Mouse (Mus musculus): Measurements from ENCODE around the gene Slc25a23. TPM values are rescaled to one million over a fixed set of nuclear protein-coding genes. Genes with fewer than 3 reads are reported as not detected.

Slc25a23 gene
- polyA plus RNA-seq, 1 experiment from 2014 or later, result 7.3 TPM

GRCm38 (mm10) chr17:57102276-57102675, 42.6 kb upstream of the Slc25a23 start:
- Histone ChIP-seq H3K36me3 (replicated peaks; ENCODE audit: control insufficient read depth, insufficient read depth, low read depth, low read length) (no peaks in the 10 kb centered on the region), H3K4me1 (ENCODE audit: control insufficient read depth, insufficient read depth, low read length) (no peaks in the 10 kb centered on the region), H3K9me3 (replicated peaks; ENCODE audit: control insufficient read depth, low read length) (no peaks in the 10 kb centered on the region), H3K9ac (replicated peaks; ENCODE audit: low read length) (no peak overlapping the region), H3K27me3 (ENCODE audit: control insufficient read depth, insufficient read depth, low read length) (no peaks in the 10 kb centered on the region), H3K27ac (replicated peaks; ENCODE audit: low read depth, low read length) (no peak overlapping the region), H3K4me2 (ENCODE audit: low read depth, low read length) (no peak overlapping the region), H3K4me3 (ENCODE audit: low read depth, low read length) (no peak overlapping the region)
- DNase-seq (ENCODE audit: low spot score) (no peak), ATAC-seq (replicated peaks; ENCODE audit: insufficient number of reproducible peaks, low FRiP score, low TSS enrichment, low read depth) (no peak)
- WGBS, result 66% methylated on average over 2 of the region's 2 CpGs

GRCm38 (mm10) chr17:57099629-57100325, 40.1 kb upstream of the Slc25a23 start:
- no peak overlapping the region for H3K9ac ChIP-seq (replicated peaks; ENCODE audit: low read length)
- DNase-seq (ENCODE audit: low spot score) (peak; percentile 44), ATAC-seq (replicated peaks; ENCODE audit: insufficient number of reproducible peaks, low FRiP score, low TSS enrichment, low read depth) (no peak)
- H3K27me3 ChIP-seq (ENCODE audit: control insufficient read depth, insufficient read depth, low read length), result no peaks in the 10 kb centered on the region
- 4% methylated on average over 10 of the region's 10 CpGs for WGBS
- H3K36me3 ChIP-seq (replicated peaks; ENCODE audit: control insufficient read depth, insufficient read depth, low read depth, low read length), result no peaks in the 10 kb centered on the region
- H3K4me3 ChIP-seq (ENCODE audit: low read depth, low read length), result no peak overlapping the region
- no peak overlapping the region for H3K4me2 ChIP-seq (ENCODE audit: low read depth, low read length)
- H3K27ac ChIP-seq (replicated peaks; ENCODE audit: low read depth, low read length), result no peak overlapping the region
- no peaks in the 10 kb centered on the region for H3K4me1 ChIP-seq (ENCODE audit: control insufficient read depth, insufficient read depth, low read length)
- no peaks in the 10 kb centered on the region for H3K9me3 ChIP-seq (replicated peaks; ENCODE audit: control insufficient read depth, low read length)

GRCm38 (mm10) chr17:57098321-57098720, 38.7 kb upstream of the Slc25a23 start:
- no peaks in the 10 kb centered on the region for H3K4me1 ChIP-seq (ENCODE audit: control insufficient read depth, insufficient read depth, low read length)
- H3K27ac ChIP-seq (replicated peaks; ENCODE audit: low read depth, low read length), result no peak overlapping the region
- H3K36me3 ChIP-seq (replicated peaks; ENCODE audit: control insufficient read depth, insufficient read depth, low read depth, low read length), result no peaks in the 10 kb centered on the region
- H3K27me3 ChIP-seq (ENCODE audit: control insufficient read depth, insufficient read depth, low read length), result no peaks in the 10 kb centered on the region
- H3K4me2 ChIP-seq (ENCODE audit: low read depth, low read length), result no peak overlapping the region
- no peak overlapping the region for H3K4me3 ChIP-seq (ENCODE audit: low read depth, low read length)
- no peak for ATAC-seq (replicated peaks; ENCODE audit: insufficient number of reproducible peaks, low FRiP score, low TSS enrichment, low read depth)
- 81% methylated on average over 5 of the region's 5 CpGs for WGBS
- DNase-seq (ENCODE audit: low spot score), result no peak
- no peak overlapping the region for H3K9ac ChIP-seq (replicated peaks; ENCODE audit: low read length)
- no peaks in the 10 kb centered on the region for H3K9me3 ChIP-seq (replicated peaks; ENCODE audit: control insufficient read depth, low read length)

DNA sequence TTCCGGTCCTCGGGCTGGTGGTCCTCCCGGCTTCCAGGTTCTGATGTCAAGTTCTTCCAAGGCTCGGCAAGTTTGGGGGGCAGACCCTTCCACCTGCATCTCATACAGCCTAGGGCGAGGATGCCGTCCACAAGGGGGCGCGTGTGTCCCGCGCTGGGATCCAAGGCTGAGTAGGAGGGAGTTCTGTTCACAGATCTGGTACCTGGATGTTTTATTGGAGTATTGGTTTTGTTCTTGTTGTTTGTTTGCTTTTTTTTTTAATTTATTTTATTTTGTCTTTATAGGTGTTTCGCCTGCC, 36.9 kb upstream of the Slc25a23 start:
- H3K4me2 ChIP-seq (ENCODE audit: low read depth, low read length), result peak overlapping the region; percentile 17; the same call in 1 of the 2 replicates
- no peak overlapping the region for H3K27ac ChIP-seq (replicated peaks; ENCODE audit: low read depth, low read length)
- no peak overlapping the region for H3K9ac ChIP-seq (replicated peaks; ENCODE audit: low read length)
- no peaks in the 10 kb centered on the region for H3K27me3 ChIP-seq (ENCODE audit: control insufficient read depth, insufficient read depth, low read length)
- H3K36me3 ChIP-seq (replicated peaks; ENCODE audit: control insufficient read depth, insufficient read depth, low read depth, low read length), result no peaks in the 10 kb centered on the region
- ATAC-seq (replicated peaks; ENCODE audit: insufficient number of reproducible peaks, low FRiP score, low TSS enrichment, low read depth) (peak; percentile 83), DNase-seq (ENCODE audit: low spot score) (peak; percentile 81)
- H3K4me1 ChIP-seq (ENCODE audit: control insufficient read depth, insufficient read depth, low read length), result no peaks in the 10 kb centered on the region
- WGBS, result under 1% methylated on average over 11 of the region's 11 CpGs
- H3K9me3 ChIP-seq (replicated peaks; ENCODE audit: control insufficient read depth, low read length), result no peaks in the 10 kb centered on the region
- H3K4me3 ChIP-seq (ENCODE audit: low read depth, low read length), result no peak overlapping the region

DNA sequence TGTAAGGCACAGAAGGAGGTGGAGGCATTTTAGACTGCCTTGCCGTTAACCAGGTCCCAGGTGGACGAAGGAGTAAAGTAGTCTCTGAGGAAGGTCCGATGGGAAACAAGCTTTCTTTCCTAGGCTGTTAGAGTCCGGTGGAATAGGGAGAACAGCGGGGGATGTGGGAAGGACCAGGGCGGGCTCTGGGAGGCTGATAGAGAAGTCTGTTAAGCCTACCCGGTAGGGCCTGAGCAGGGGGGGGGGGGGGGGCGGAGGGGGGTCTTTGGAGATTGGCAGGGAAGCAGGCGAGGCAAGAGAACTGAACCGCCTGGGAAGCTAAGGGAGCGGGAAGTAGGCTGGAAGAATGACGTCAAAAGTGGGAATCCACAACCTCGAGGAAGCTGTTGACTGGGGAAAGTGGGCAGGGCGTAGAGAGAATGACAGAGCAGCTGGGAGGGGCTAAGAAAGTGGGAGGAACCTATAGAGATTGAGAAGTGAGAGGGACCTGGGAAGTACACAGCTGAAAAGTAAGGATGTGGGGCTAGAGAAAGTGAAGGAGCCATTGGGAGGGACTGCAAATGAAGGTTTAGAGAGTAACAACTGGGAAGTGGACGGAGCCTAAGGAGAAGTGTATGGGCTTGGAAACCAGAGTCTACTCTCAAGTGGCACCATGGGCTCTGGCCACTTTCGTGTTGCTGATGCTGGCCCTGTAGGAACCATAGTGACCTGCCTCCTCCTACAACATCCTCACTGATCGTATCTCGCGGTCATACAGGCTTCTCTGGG, 36.4 kb upstream of the Slc25a23 start:
- ATAC-seq (replicated peaks; ENCODE audit: insufficient number of reproducible peaks, low FRiP score, low TSS enrichment, low read depth), result peak; percentile 63
- 2% methylated on average over 18 of the region's 19 CpGs for WGBS
- no peaks in the 10 kb centered on the region for H3K27me3 ChIP-seq (ENCODE audit: control insufficient read depth, insufficient read depth, low read length)
- no peak overlapping the region for H3K27ac ChIP-seq (replicated peaks; ENCODE audit: low read depth, low read length)
- H3K4me2 ChIP-seq (ENCODE audit: low read depth, low read length), result peak overlapping the region; percentile 29
- H3K4me1 ChIP-seq (ENCODE audit: control insufficient read depth, insufficient read depth, low read length), result no peaks in the 10 kb centered on the region
- no peak overlapping the region for H3K4me3 ChIP-seq (ENCODE audit: low read depth, low read length)
- H3K9ac ChIP-seq (replicated peaks; ENCODE audit: low read length), result no peak overlapping the region
- H3K36me3 ChIP-seq (replicated peaks; ENCODE audit: control insufficient read depth, insufficient read depth, low read depth, low read length), result no peaks in the 10 kb centered on the region
- peak; percentile 56 for DNase-seq (ENCODE audit: low spot score)
- H3K9me3 ChIP-seq (replicated peaks; ENCODE audit: control insufficient read depth, low read length), result no peaks in the 10 kb centered on the region

DNA sequence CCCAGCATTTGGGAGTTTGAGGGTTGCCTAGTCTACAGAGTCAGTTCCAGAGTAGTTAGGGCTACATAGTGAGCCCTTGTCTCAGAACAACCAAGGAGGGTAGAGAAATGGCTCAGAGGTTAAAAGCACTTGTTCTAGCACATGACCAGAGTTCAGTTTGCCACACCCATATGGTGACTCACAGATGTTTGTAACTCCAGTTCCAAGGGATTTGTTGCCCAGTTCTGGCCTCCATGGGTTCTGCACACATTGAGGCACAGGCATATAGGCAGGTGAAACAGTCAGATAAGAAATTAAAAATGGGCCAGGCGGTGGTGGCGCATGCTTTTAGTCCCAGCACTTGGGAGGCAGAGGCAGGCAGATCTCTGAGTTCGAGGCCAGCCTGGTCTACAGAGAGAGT, 34.6 kb upstream of the Slc25a23 start:
- no peak overlapping the region for H3K9ac ChIP-seq (replicated peaks; ENCODE audit: low read length)
- no peak overlapping the region for H3K27ac ChIP-seq (replicated peaks; ENCODE audit: low read depth, low read length)
- no peak overlapping the region for H3K4me3 ChIP-seq (ENCODE audit: low read depth, low read length)
- no peaks in the 10 kb centered on the region for H3K4me1 ChIP-seq (ENCODE audit: control insufficient read depth, insufficient read depth, low read length)
- DNase-seq (ENCODE audit: low spot score) (no peak), ATAC-seq (replicated peaks; ENCODE audit: insufficient number of reproducible peaks, low FRiP score, low TSS enrichment, low read depth) (no peak)
- 96% methylated on average over 3 of the region's 3 CpGs for WGBS
- no peaks in the 10 kb centered on the region for H3K36me3 ChIP-seq (replicated peaks; ENCODE audit: control insufficient read depth, insufficient read depth, low read depth, low read length)
- no peaks in the 10 kb centered on the region for H3K27me3 ChIP-seq (ENCODE audit: control insufficient read depth, insufficient read depth, low read length)
- no peaks in the 10 kb centered on the region for H3K9me3 ChIP-seq (replicated peaks; ENCODE audit: control insufficient read depth, low read length)
- no peak overlapping the region for H3K4me2 ChIP-seq (ENCODE audit: low read depth, low read length)

- WGBS, result under 1% methylated on average over 31 of the region's 31 CpGs
- no peak within 1 kb of the TSS for H3K27ac ChIP-seq (replicated peaks; ENCODE audit: low read depth, low read length)
Measured at GRCm38 (mm10) chr17:57087049-57087832, 27.6 kb upstream of the Slc25a23 start, which contains the start of gene Tubb4a. Tubb4a (minus strand) TSS chr17:57087782.

More at GRCm38 (mm10) chr17:57087049-57087832, 27.6 kb upstream of the Slc25a23 start, which contains the start of gene Tubb4a:
- Histone ChIP-seq H3K36me3 (replicated peaks; ENCODE audit: control insufficient read depth, insufficient read depth, low read depth, low read length) (no peaks in the 10 kb centered on the region), H3K27me3 (ENCODE audit: control insufficient read depth, insufficient read depth, low read length) (peaks cover 7% of the 10 kb centered on the region; the same call in 1 of the 2 replicates), H3K4me3 (ENCODE audit: low read depth, low read length) (peak within 1 kb of the TSS; percentile 36), H3K9ac (replicated peaks; ENCODE audit: low read length) (peak within 1 kb of the TSS; percentile 54), H3K4me2 (ENCODE audit: low read depth, low read length) (peak within 1 kb of the TSS; percentile 39), H3K9me3 (replicated peaks; ENCODE audit: control insufficient read depth, low read length) (no peaks in the 10 kb centered on the region), H3K4me1 (ENCODE audit: control insufficient read depth, insufficient read depth, low read length) (no peaks in the 10 kb centered on the region)
- peak; percentile 65 for DNase-seq (ENCODE audit: low spot score)
- peak; percentile 74 for ATAC-seq (replicated peaks; ENCODE audit: insufficient number of reproducible peaks, low FRiP score, low TSS enrichment, low read depth)
